Mouse (Mus musculus) regulatory T cell (primary cell): Measurements from ENCODE around the gene Polr3f.

Experiments
- in situ Hi-C: fragments of 300-600 bp; cut with MboI, MseI; formaldehyde crosslinking; loops from one replicate; pipeline ENCODE4 v1.15.1; 2025; ENCODE audit warnings: high pct_unique_total_duplicates

Gene Polr3f

GRCm38 (mm10) chr2:144526981-144527820 is at the start of gene Polr3f, which contains the start of gene Dzank1:
Gene Polr3f (plus strand): TSS chr2:144527718.
Gene Dzank1 (minus strand): TSS chr2:144527414.
- in situ Hi-C loops = loop anchor here (5.0 kb wide), 1 partner anchor 255 kb away; the partner anchor contains the start of genes Mgme1 and Snx5

- in situ Hi-C loops = no loop called here
Observed at GRCm38 (mm10) chr2:144479421-144479820, 48.1 kb upstream of the Polr3f start.

GRCm38 (mm10) chr2:144484084-144484483 is 43.4 kb upstream of the Polr3f start:
- in situ Hi-C loops = no loop called here

- in situ Hi-C loops = no loop called here
Observed at GRCm38 (mm10) chr2:144485439-144485838, 42.1 kb upstream of the Polr3f start.

GRCm38 (mm10) chr2:144487476-144487875 is 40.0 kb upstream of the Polr3f start:
- in situ Hi-C loops = no loop called here

- in situ Hi-C loops = no loop called here
Observed at GRCm38 (mm10) chr2:144489342-144489741, 38.2 kb upstream of the Polr3f start.

- in situ Hi-C loops = no loop called here
Observed at GRCm38 (mm10) chr2:144502134-144502533, 25.4 kb upstream of the Polr3f start.

GRCm38 (mm10) chr2:144514619-144515018 is 12.9 kb upstream of the Polr3f start:
- in situ Hi-C loops = no loop called here

GRCm38 (mm10) chr2:144519772-144520171 is 7.7 kb upstream of the Polr3f start:
- in situ Hi-C loops = no loop called here

- in situ Hi-C loops = loop anchor here (5.0 kb wide), 1 partner anchor 254 kb away; the partner anchor contains the start of genes Mgme1 and Snx5
Observed at GRCm38 (mm10) chr2:144525856-144526255, 1.7 kb upstream of the Polr3f start.

- in situ Hi-C loops = loop anchor here (5.0 kb wide), 1 partner anchor 255 kb away; the partner anchor contains the start of genes Mgme1 and Snx5
Observed at GRCm38 (mm10) chr2:144527821-144528174, 280 bp downstream of the Polr3f start.

- in situ Hi-C loops = no loop called here
Observed at GRCm38 (mm10) chr2:144537123-144537522, 9.6 kb downstream of the Polr3f start.

GRCm38 (mm10) chr2:144541246-144541645 is 13.7 kb downstream of the Polr3f start:
- in situ Hi-C loops = no loop called here

- in situ Hi-C loops = no loop called here
Observed at GRCm38 (mm10) chr2:144543670-144544069, 16.2 kb downstream of the Polr3f start.

- in situ Hi-C loops = no loop called here
Observed at GRCm38 (mm10) chr2:144544630-144545029, 17.1 kb downstream of the Polr3f start.

GRCm38 (mm10) chr2:144545061-144545460 is 17.5 kb downstream of the Polr3f start:
- in situ Hi-C loops = no loop called here

- in situ Hi-C loops = no loop called here
Observed at GRCm38 (mm10) chr2:144545481-144545880, 18.0 kb downstream of the Polr3f start.

- in situ Hi-C loops = no loop called here
Observed at GRCm38 (mm10) chr2:144547559-144547958, 20.0 kb downstream of the Polr3f start.

- in situ Hi-C loops = no loop called here
Observed at GRCm38 (mm10) chr2:144550529-144550928, 23.0 kb downstream of the Polr3f start, which contains the start of gene Rbbp9. Gene Rbbp9 (minus strand): TSS chr2:144550869.

- in situ Hi-C loops = no loop called here
Observed at GRCm38 (mm10) chr2:144553905-144554304, 26.4 kb downstream of the Polr3f start.

- in situ Hi-C loops = no loop called here
Observed at GRCm38 (mm10) chr2:144555286-144555819, 27.8 kb downstream of the Polr3f start.

- in situ Hi-C loops = no loop called here
Observed at GRCm38 (mm10) chr2:144555820-144556552, 28.5 kb downstream of the Polr3f start, which contains the start of gene Sec23b. Gene Sec23b (plus strand): TSS chr2:144556229.
